Mouse (Mus musculus) 3T3-L1 (cell line): ENCODE data around the gene Arrdc5.

ENCODE experiments used
- DNase-seq: peaks from one replicate; pipeline ENCODE4 v3.0.0-alpha.2; 2015; ENCODE audit warnings: low read depth, low spot score

Arrdc5 gene

DNA sequence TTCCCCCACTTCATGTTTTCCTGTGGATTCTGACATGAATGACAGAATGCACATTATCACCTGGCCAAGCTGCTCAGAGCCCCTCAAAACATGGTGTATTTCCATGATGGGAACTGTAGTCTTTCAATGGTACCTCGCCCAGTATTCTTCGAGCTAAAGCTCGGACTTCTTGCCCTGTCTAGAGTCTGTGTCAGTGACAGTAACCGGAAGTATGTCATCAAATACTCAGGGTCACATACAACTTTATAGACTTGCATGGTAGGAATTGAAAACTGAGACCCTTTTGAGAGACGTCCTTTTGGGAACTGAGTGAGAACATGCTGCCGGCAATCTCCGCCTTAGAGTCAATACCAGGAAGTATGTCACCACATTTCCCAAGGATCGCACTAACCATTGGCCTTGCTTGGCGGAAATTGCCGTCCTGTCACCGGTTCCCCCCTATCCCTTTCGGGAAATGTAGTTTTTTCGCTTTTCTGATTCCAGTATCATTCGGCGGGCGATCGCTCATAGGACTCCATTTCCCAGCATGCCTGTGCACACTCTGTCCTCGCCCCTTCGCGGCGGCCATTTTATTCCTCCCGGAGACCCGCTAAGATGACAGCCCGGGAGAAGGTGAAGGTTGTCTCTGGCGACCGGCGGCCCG is 43.7 kb downstream of the Arrdc5 start, which contains the start of gene Fem1a:
TSS of gene Fem1a (plus strand) at position 572 of the 643 bp plus-strand sequence.
- peak; percentile 100 for DNase-seq

DNA sequence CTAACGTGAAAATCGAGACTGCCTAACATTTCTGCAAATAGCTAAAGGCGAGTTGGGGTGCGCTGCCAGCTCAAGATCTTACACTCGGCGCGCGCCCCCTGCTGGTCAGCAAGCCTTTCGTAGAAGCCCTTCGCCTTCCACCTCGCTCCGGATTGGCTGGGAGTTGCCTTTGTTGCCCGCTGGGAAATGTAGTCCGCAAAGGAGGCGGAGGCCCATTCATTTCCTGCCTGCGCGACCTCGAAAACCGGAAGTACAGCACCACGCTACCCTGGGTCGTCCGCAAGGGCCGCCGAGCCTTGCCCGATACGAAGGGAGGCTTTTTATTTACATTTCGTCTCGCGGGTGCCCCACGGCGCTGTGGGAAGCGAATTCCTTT is 44.2 kb downstream of the Arrdc5 start:
- peak; percentile 100 for DNase-seq

- peak; percentile 86 for DNase-seq
Measured at GRCm38 (mm10) chr17:56255429-56255828, 44.7 kb downstream of the Arrdc5 start.

GRCm38 (mm10) chr17:56254695-56255094 is 45.4 kb downstream of the Arrdc5 start:
- no peak for DNase-seq

DNA sequence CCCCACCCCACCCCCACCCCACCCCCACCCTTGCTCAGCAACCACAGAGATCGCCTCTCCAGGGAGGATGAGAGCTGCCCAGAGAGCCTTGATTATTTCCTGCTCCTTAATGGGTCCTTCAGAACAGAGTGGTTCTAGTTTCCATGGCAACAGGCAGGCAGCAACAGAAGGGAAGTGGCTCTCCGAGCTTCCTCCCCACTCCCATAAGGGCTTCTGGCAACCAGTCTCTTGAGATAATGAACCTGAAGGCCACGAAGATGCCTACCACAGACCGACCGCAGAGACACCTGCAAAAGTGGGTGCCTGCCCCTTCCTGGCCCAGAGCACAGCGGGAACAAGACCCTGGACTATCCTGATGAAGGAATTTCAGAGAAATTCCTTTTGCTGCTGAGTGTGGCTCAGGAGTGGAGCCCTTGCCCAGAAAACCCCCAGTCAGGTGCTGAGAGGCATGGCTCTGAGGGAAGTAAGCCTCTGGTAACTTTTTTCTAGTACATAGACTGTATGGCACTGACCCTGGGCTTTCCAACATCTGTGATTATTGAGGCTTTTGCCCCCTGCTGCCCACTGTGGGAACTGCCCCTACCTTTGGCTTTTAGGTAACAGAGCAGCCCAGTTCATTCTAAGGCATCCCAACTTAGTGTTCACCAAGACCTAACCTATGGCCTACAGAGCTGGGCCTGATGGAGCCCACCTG is 48.8 kb downstream of the Arrdc5 start:
- DNase-seq: peak; percentile 85

GRCm38 (mm10) chr17:56245608-56246007 is 54.5 kb downstream of the Arrdc5 start:
- no peak for DNase-seq
